Mouse (Mus musculus) hindbrain, embryonic 15.5 days (tissue): ENCODE results near the gene Cpeb1. TPM values are rescaled to one million over a fixed set of nuclear protein-coding genes. Genes with fewer than 3 reads are reported as not detected.

Experiments used
- ATAC-seq: fragments of 200-750 bp; cut with Nextera tagmentation; 2 replicates; pipeline ENCODE4 v1.8.0; 2017; ENCODE audit warnings: low read depth, moderate number of reproducible peaks, moderate TSS enrichment; ENCODE audit not compliant: low FRiP score
- H3K27ac ChIP-seq: fragments of 300-500 bp; sonication (generic); replicated peaks from 2 replicates; pipeline ENCODE4 v1.5.1; 2015; ENCODE audit warnings: mild to moderate bottlenecking, inconsistent platforms
- H3K27me3 ChIP-seq: fragments of 300-500 bp; sonication (generic); 2 replicates; pipeline ENCODE4 v1.6.1; 2015; ENCODE audit warnings: control low read depth, inconsistent platforms
- H3K36me3 ChIP-seq: fragments of 300-500 bp; sonication (generic); 2 replicates; pipeline ENCODE4 v1.6.1; 2015; ENCODE audit warnings: control low read depth, inconsistent platforms
- H3K4me1 ChIP-seq: fragments of 300-500 bp; sonication (generic); replicated peaks from 2 replicates; pipeline ENCODE4 v1.6.1; 2015; ENCODE audit warnings: control low read depth, inconsistent platforms
- H3K4me2 ChIP-seq: fragments of 300-500 bp; sonication (generic); 2 replicates; pipeline ENCODE4 v1.6.1; 2015; ENCODE audit warnings: moderate library complexity, mild to moderate bottlenecking, inconsistent platforms
- H3K4me3 ChIP-seq: fragments of 300-500 bp; sonication (generic); 2 replicates; pipeline ENCODE4 v1.5.1; 2015; ENCODE audit warnings: mild to moderate bottlenecking, inconsistent platforms
- H3K9ac ChIP-seq: fragments of 300-500 bp; sonication (generic); 2 replicates; pipeline ENCODE4 v1.6.1; 2015; ENCODE audit warnings: inconsistent platforms
- H3K9me3 ChIP-seq: fragments of 300-500 bp; sonication (generic); 2 replicates; pipeline ENCODE4 v1.6.1; 2016; ENCODE audit warnings: control low read depth, inconsistent platforms
- WGBS: fragments of 180-500 bp; shearing (Covaris S2); methylation state at CpG from one replicate; pipeline ENCODE4 v1.1.7; 2015; 5-methylcytosine and 5-hydroxymethylcytosine counted together
- polyA plus RNA-seq: library from polyadenylated mRNA; unstranded; fragments of >200 nt; fragmentation: Nextera tagmentation; extraction: Ambion mirVana; gene quantifications from 2 replicates; pipeline ENCODE4 v1.2.1, GENCODE M21; 2015

Cpeb1 gene
- polyA plus RNA-seq, 1 experiment from 2014 or later, result 6.2 TPM

- no peak for ATAC-seq
- Histone ChIP-seq H3K4me3 (no peak overlapping the region), H3K27ac (no peak overlapping the region), H3K27me3 (no peaks in the 10 kb centered on the region), H3K9me3 (no peaks in the 10 kb centered on the region), H3K9ac (no peak overlapping the region), H3K4me1 (no peaks in the 10 kb centered on the region), H3K4me2 (no peak overlapping the region), H3K36me3 (peaks cover 64% of the 10 kb centered on the region)
- WGBS, result 83% methylated on average over 9 of the region's 9 CpGs
Measured at GRCm38 (mm10) chr7:81464906-81465450, 9.7 kb upstream of the Cpeb1 start.

DNA sequence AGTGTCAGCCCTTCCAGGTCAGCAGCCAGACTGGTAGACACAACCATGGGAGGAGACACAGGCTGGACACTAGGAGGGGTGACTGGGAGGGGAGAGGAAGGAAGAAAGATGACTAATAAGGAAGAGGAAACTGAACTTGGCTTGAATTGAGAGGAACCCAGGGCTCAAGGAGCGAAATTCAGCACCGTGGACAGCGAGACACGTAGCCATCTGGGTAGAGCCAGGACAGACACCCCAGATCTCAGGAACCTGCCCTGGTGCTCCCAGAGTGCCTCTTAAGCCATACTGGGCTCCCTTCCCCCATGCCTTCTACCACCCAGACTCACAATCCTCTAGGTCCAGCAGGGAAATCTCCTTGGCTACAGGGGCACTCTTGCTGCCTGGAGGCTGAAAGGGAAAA is 8.9 kb upstream of the Cpeb1 start:
- Histone ChIP-seq H3K27ac (no peak overlapping the region), H3K4me1 (no peaks in the 10 kb centered on the region), H3K27me3 (no peaks in the 10 kb centered on the region), H3K36me3 (peaks cover 59% of the 10 kb centered on the region), H3K4me3 (no peak overlapping the region), H3K4me2 (no peak overlapping the region), H3K9ac (no peak overlapping the region), H3K9me3 (no peaks in the 10 kb centered on the region)
- WGBS, result 9% methylated on average over 4 of the region's 4 CpGs
- ATAC-seq, result no peak

- Histone ChIP-seq H3K27ac (no peak overlapping the region), H3K4me1 (no peaks in the 10 kb centered on the region), H3K9me3 (no peaks in the 10 kb centered on the region), H3K4me3 (no peak overlapping the region), H3K27me3 (0 out of 2 replicates have a peak, but pooled peaks cover 3% of the 10 kb centered on the region), H3K9ac (no peak overlapping the region), H3K36me3 (peaks cover 50% of the 10 kb centered on the region), H3K4me2 (no peak overlapping the region)
- ATAC-seq, result no peak; the same call in 1 of the 2 replicates
- 88% methylated on average over 3 of the region's 3 CpGs for WGBS
Measured at GRCm38 (mm10) chr7:81462815-81463214, 7.5 kb upstream of the Cpeb1 start.

DNA sequence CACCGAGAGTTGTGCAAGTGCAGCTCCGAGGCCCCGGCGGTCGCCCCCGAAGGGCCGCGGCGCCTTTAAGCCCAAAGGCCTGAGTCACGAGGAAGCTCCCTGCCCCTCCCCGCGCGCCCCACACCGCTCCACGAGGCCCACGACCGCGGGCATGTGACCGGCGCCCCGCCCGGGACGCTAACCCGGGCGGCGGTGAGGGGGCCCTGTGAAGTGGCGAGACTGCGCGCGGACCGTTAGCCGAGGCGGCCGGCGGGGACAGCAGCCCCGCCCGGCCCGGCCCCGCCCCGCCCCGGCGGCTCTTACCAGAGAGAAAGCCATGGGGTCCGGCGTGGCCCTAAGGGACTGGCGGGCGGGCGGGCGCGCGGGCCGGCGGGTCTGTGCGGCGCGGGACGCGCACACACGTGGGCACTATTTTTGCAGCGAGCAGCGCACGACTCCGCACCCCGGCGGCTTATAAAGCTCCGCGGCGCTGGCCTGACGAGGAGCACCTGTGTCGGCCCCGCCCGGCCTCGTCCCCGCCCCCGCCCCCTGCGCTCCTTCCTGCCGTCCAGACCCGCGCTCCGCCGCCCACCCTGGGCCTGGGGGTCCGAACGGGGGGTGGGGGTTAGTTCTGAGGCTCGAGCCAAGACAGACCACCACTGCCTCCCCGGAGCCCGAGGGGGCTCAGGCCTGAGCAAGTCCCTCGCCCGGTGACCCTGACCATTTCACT is 780 bp downstream of the Cpeb1 start:
- peak; percentile 59 for ATAC-seq
- 1% methylated on average over 87 of the region's 87 CpGs for WGBS

GRCm38 (mm10) chr7:81453443-81454274 is 1.6 kb downstream of the Cpeb1 start:
- peak; percentile 61 for ATAC-seq
- Histone ChIP-seq H3K36me3 (no peaks in the 10 kb centered on the region), H3K9ac (peak overlapping the region; percentile 47), H3K27ac (no peak overlapping the region), H3K9me3 (no peaks in the 10 kb centered on the region), H3K4me3 (peak overlapping the region; percentile 59), H3K4me1 (peaks cover 26% of the 10 kb centered on the region), H3K4me2 (peak overlapping the region; percentile 97), H3K27me3 (peaks cover 49% of the 10 kb centered on the region)
- 4% methylated on average over 78 of the region's 84 CpGs for WGBS

More for the DNA sequence above, 780 bp downstream of the Cpeb1 start:
- H3K9me3 ChIP-seq, result no peaks in the 10 kb centered on the region
- H3K9ac ChIP-seq, result peak overlapping the region; percentile 47
- H3K4me1 ChIP-seq, result peaks cover 26% of the 10 kb centered on the region
- peak overlapping the region; percentile 97 for H3K4me2 ChIP-seq
- no peaks in the 10 kb centered on the region for H3K36me3 ChIP-seq
- H3K27me3 ChIP-seq, result peaks cover 49% of the 10 kb centered on the region
- peak overlapping the region; percentile 59 for H3K4me3 ChIP-seq
- H3K27ac ChIP-seq, result no peak overlapping the region

GRCm38 (mm10) chr7:81452971-81453441 is 2.3 kb downstream of the Cpeb1 start:
- Histone ChIP-seq H3K4me3 (peak overlapping the region; percentile 59), H3K9ac (no peak overlapping the region), H3K4me1 (peaks cover 26% of the 10 kb centered on the region), H3K27me3 (peaks cover 47% of the 10 kb centered on the region), H3K9me3 (no peaks in the 10 kb centered on the region), H3K4me2 (peak overlapping the region; percentile 97), H3K36me3 (no peaks in the 10 kb centered on the region), H3K27ac (no peak overlapping the region)
- peak; percentile 58; the same call in 1 of the 2 replicates for ATAC-seq
- 3% methylated on average over 21 of the region's 21 CpGs for WGBS

GRCm38 (mm10) chr7:81398957-81399356 is 56.3 kb downstream of the Cpeb1 start:
- Histone ChIP-seq H3K36me3 (no peaks in the 10 kb centered on the region), H3K4me3 (no peak overlapping the region)
- ATAC-seq, result no peak

DNA sequence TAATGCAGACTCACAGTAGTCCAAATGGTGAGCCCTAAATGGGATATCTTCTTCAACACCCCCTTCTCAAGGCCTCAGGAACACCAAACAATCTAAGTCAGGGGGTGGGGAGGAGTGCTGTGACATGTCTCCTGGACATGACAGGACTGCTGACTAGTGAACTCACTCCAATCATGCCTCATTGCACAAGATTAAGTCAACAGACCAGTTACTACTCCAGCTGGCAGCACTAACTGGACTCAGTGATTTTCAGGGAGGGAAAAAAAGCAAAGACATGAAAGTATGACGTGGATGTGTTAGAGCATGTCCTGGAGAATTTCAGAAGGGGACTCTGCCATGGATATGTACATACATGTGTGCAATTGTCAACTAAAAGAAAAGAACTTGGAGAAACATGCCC is 75.9 kb downstream of the Cpeb1 start:
- WGBS, result 81% methylated on average over 1 of the region's 1 CpGs
- Histone ChIP-seq H3K4me1 (no peaks in the 10 kb centered on the region), H3K27ac (no peak overlapping the region), H3K9ac (no peak overlapping the region), H3K4me3 (no peak overlapping the region), H3K36me3 (no peaks in the 10 kb centered on the region), H3K27me3 (no peaks in the 10 kb centered on the region), H3K9me3 (no peaks in the 10 kb centered on the region), H3K4me2 (no peak overlapping the region)
- ATAC-seq, result no peak

More at GRCm38 (mm10) chr7:81398957-81399356, 56.3 kb downstream of the Cpeb1 start:
- 61% methylated on average over 2 of the region's 2 CpGs for WGBS
- H3K4me2 ChIP-seq, result no peak overlapping the region
- H3K4me1 ChIP-seq, result no peaks in the 10 kb centered on the region
- no peak overlapping the region for H3K27ac ChIP-seq
- no peak overlapping the region for H3K9ac ChIP-seq
- no peaks in the 10 kb centered on the region for H3K9me3 ChIP-seq
- no peaks in the 10 kb centered on the region for H3K27me3 ChIP-seq

- Histone ChIP-seq H3K9me3 (no peaks in the 10 kb centered on the region), H3K4me3 (peak overlapping the region; percentile 33), H3K27me3 (no peaks in the 10 kb centered on the region), H3K36me3 (no peaks in the 10 kb centered on the region), H3K4me2 (peak overlapping the region; percentile 56), H3K9ac (peak overlapping the region; percentile 23; the same call in 1 of the 2 replicates), H3K4me1 (peaks cover 15% of the 10 kb centered on the region), H3K27ac (peak overlapping the region; percentile 51; the same call in 1 of the 2 replicates)
- peak; percentile 95 for ATAC-seq
- 6% methylated on average over 13 of the region's 13 CpGs for WGBS
Measured at GRCm38 (mm10) chr7:81372337-81372920, 82.8 kb downstream of the Cpeb1 start.

GRCm38 (mm10) chr7:81371811-81372210 is 83.5 kb downstream of the Cpeb1 start:
- peak; percentile 72 for ATAC-seq
- no peaks in the 10 kb centered on the region for H3K36me3 ChIP-seq
- no peaks in the 10 kb centered on the region for H3K27me3 ChIP-seq
- H3K9me3 ChIP-seq, result no peaks in the 10 kb centered on the region
- WGBS, result 21% methylated on average over 5 of the region's 5 CpGs
- 0 out of 2 replicates have a peak overlapping the region, but pooled peaks have one; percentile 23 for H3K9ac ChIP-seq
- H3K4me1 ChIP-seq, result peaks cover 15% of the 10 kb centered on the region
- peak overlapping the region; percentile 51; the same call in 1 of the 2 replicates for H3K27ac ChIP-seq
- H3K4me2 ChIP-seq, result peak overlapping the region; percentile 56
- peak overlapping the region; percentile 33 for H3K4me3 ChIP-seq

GRCm38 (mm10) chr7:81369724-81370123 is 85.5 kb downstream of the Cpeb1 start:
- no peaks in the 10 kb centered on the region for H3K9me3 ChIP-seq
- no peaks in the 10 kb centered on the region for H3K27me3 ChIP-seq
- H3K27ac ChIP-seq, result no peak overlapping the region
- WGBS, result 57% methylated on average over 3 of the region's 3 CpGs
- no peak overlapping the region for H3K9ac ChIP-seq
- H3K4me2 ChIP-seq, result no peak overlapping the region
- H3K36me3 ChIP-seq, result no peaks in the 10 kb centered on the region
- no peak for ATAC-seq
- H3K4me3 ChIP-seq, result no peak overlapping the region
- peaks cover 15% of the 10 kb centered on the region for H3K4me1 ChIP-seq
